Comparison of ENCODE assay signal across 8 mouse cellular contexts in genomic region chr10:4611386-4612155, GRCm38 (mm10). TPM values are rescaled to one million over a fixed set of nuclear protein-coding genes. Genes with fewer than 3 reads are reported as not detected.
DNase-seq lines count a peak whose midpoint lies in the region; ATAC-seq and TF ChIP-seq lines count a peak whose summit lies in the region.

TSS of gene Esr1 (plus strand) at chr10:4611593.

- ATAC-seq in hindbrain, embryonic 16.5 days: peak; percentile 34; the same call in 1 of the 2 replicates
- no peak for ATAC-seq in hindbrain, embryonic 12.5 days (ENCODE audit: low FRiP score)
- peak; percentile 63; the same call in 1 of the 2 replicates for ATAC-seq in kidney, postnatal 0 days (replicated peaks; ENCODE audit: low FRiP score, low read depth)
- ATAC-seq in monocyte, adult 5-6 weeks (replicated peaks; ENCODE audit: insufficient number of reproducible peaks, low FRiP score, low TSS enrichment, poor library complexity, severe bottlenecking): no peak

- no peak; the same call in 1 of the 2 replicates for TF ChIP-seq CTCF in kidney, postnatal 0 days (IDR thresholded peaks at IDR 0.05; ENCODE audit: low read depth)

- no peak within 1 kb of the TSS for H3K9ac ChIP-seq in hindbrain, embryonic 16.5 days (ENCODE audit: low read depth, low read length)
- no peak within 1 kb of the TSS for H3K9ac ChIP-seq in hindbrain, embryonic 12.5 days
- H3K9ac ChIP-seq in kidney, postnatal 0 days (ENCODE audit: low read depth, low read length): peak within 1 kb of the TSS; percentile 61

- H3K27ac ChIP-seq in hindbrain, embryonic 16.5 days (ENCODE audit: low read depth, low read length): no peak within 1 kb of the TSS
- H3K27ac ChIP-seq in hindbrain, embryonic 12.5 days: no peak within 1 kb of the TSS
- H3K27ac ChIP-seq in kidney, postnatal 0 days: peak within 1 kb of the TSS; percentile 77

- 46% methylated on average over 13 of the region's 13 CpGs for WGBS in hindbrain, embryonic 16.5 days
- whole genome bisulfite sequencing in hindbrain, embryonic 12.5 days: 51% methylated on average over 13 of the region's 13 CpGs
- WGBS in kidney, postnatal 0 days: 19% methylated on average over 13 of the region's 13 CpGs

- peak within 1 kb of the TSS; percentile 29 for H3K4me2 ChIP-seq in hindbrain, embryonic 16.5 days (ENCODE audit: low read length)
- no peak within 1 kb of the TSS for H3K4me2 ChIP-seq in hindbrain, embryonic 12.5 days (replicated peaks)
- H3K4me2 ChIP-seq in kidney, postnatal 0 days (ENCODE audit: low read length): peak within 1 kb of the TSS; percentile 57

- no peaks in the 10 kb centered on the region for H3K4me1 ChIP-seq in hindbrain, embryonic 16.5 days (ENCODE audit: control insufficient read depth, insufficient read depth, low read depth, low read length)
- no peaks in the 10 kb centered on the region for H3K4me1 ChIP-seq in hindbrain, embryonic 12.5 days
- H3K4me1 ChIP-seq in kidney, postnatal 0 days (replicated peaks; ENCODE audit: insufficient read depth, low read length): no peaks in the 10 kb centered on the region

- no peaks in the 10 kb centered on the region for H3K27me3 ChIP-seq in hindbrain, embryonic 16.5 days (replicated peaks; ENCODE audit: control insufficient read depth, insufficient read depth, low read length)
- no peaks in the 10 kb centered on the region for H3K27me3 ChIP-seq in hindbrain, embryonic 12.5 days
- no peaks in the 10 kb centered on the region for H3K27me3 ChIP-seq in kidney, postnatal 0 days (ENCODE audit: insufficient read depth, low read length)
- H3K27me3 ChIP-seq in splenic B cell, adult 2 months (ENCODE audit: control insufficient read depth, insufficient read depth, low read length, poor library complexity, severe bottlenecking): no peaks in the 10 kb centered on the region

- H3K4me3 ChIP-seq in hindbrain, embryonic 16.5 days (ENCODE audit: low read length): no peak within 1 kb of the TSS
- no peak within 1 kb of the TSS for H3K4me3 ChIP-seq in hindbrain, embryonic 12.5 days
- H3K4me3 ChIP-seq in kidney, postnatal 0 days (replicated peaks; ENCODE audit: low read depth, low read length): peak within 1 kb of the TSS; percentile 33

- no peaks in the 10 kb centered on the region for H3K9me3 ChIP-seq in hindbrain, embryonic 16.5 days (ENCODE audit: control insufficient read depth, low read length)
- no peaks in the 10 kb centered on the region; the same call in 1 of the 2 replicates for H3K9me3 ChIP-seq in hindbrain, embryonic 12.5 days (replicated peaks)
- no peaks in the 10 kb centered on the region for H3K9me3 ChIP-seq in kidney, postnatal 0 days (replicated peaks; ENCODE audit: low read length)

- no peaks in the 10 kb centered on the region for H3K36me3 ChIP-seq in hindbrain, embryonic 16.5 days (ENCODE audit: control insufficient read depth, insufficient read depth, low read length)
- H3K36me3 ChIP-seq in hindbrain, embryonic 12.5 days: no peaks in the 10 kb centered on the region
- no peaks in the 10 kb centered on the region for H3K36me3 ChIP-seq in kidney, postnatal 0 days (ENCODE audit: insufficient read depth, low read length)
- H3K36me3 ChIP-seq in splenic B cell, adult 2 months (ENCODE audit: control insufficient read depth, insufficient read depth, low read length, poor library complexity, severe bottlenecking): no peaks in the 10 kb centered on the region

- peak; percentile 22 for DNase-seq in MN1 (ENCODE audit: low spot score)
- no peak for DNase-seq in gastrocnemius, postnatal 10 days
- DNase-seq in kidney, postnatal 0 days (ENCODE audit: low spot score): peak; percentile 82
- DNase-seq in splenic B cell, adult 2 months (ENCODE audit: low read depth, low spot score): peak; percentile 39
- no peak for DNase-seq in frontal cortex, postnatal 10 days (ENCODE audit: low spot score in 2 of 2)

RNA-seq across cellular contexts. Expression of gene Esr1, which starts in this region (rescaled TPM):
- 0.27 and 0.63 TPM in 2 replicates for polyA plus RNA-seq in hindbrain, embryonic 16.5 days (2015; fragmentation: Nextera tagmentation; extraction: Ambion mirVana)
- polyA plus RNA-seq in hindbrain, embryonic 12.5 days (2016; fragmentation: Nextera tagmentation; extraction: Ambion mirVana): 0.04 and 0.10 TPM in 2 replicates
- total RNA-seq in gastrocnemius, postnatal 10 days (2021): 10 to 100 TPM; 34.5 to 39.0 TPM
- 3.3 and 3.7 TPM in 2 replicates for polyA plus RNA-seq in kidney, postnatal 0 days (2015; fragmentation: Nextera tagmentation; extraction: Ambion mirVana)
- total RNA-seq in monocyte, adult 5-6 weeks (2017): 1.2 to 3.5 TPM (median 2.3 TPM) in 3 replicates

Comparison
In these comparisons a context has a peak if more than half of its experiments do, and no peak if none do; other contexts are left out.
1. Peak in ATAC-seq and H3K4me2 ChIP-seq in hindbrain, embryonic 16.5 days; RNA of the gene not detected or under 1 TPM.
2. DNase-seq: peak in MN1 (single experiment), kidney, postnatal 0 days (single experiment) and splenic B cell, adult 2 months (single experiment); none in gastrocnemius, postnatal 10 days (single experiment) and frontal cortex, postnatal 10 days (0 of 2).